Mouse (Mus musculus) left cerebral cortex, adult 2 months (tissue): Measurements from ENCODE around the gene Ptprd. TPM values are rescaled to one million over a fixed set of nuclear protein-coding genes. Genes with fewer than 3 reads are reported as not detected.
A peak's percentile ranks its signal among the peaks of the same experiment; 100 is the strongest.

Source experiments
- DNase-seq, 2 experiments: peaks; one replicate each; pipeline ENCODE4 v3.0.0; 2021 to 2022; ENCODE audit warnings: low spot score in 2 of 2, mixed read lengths in 1 of 2; ENCODE audit errors: extremely low spot score in 1 of 2
- H3K27ac ChIP-seq: fragments of 200-600 bp; 2 replicates; pipeline ENCODE4 v1.8.1; 2022
- H3K4me3 ChIP-seq: fragments of 200-600 bp; 2 replicates; pipeline ENCODE4 v1.8.1; 2022
- CTCF ChIP-seq: fragments of 200-600 bp; IDR thresholded peaks from 2 replicates; pipeline ENCODE4 v1.8.1; 2022; ENCODE audit warnings: antibody characterized with exemption, mild to moderate bottlenecking, moderate library complexity
- intact Hi-C: fragments of 180-260 bp; cut with DNase I; formaldehyde crosslinking; loops from one replicate; pipeline ENCODE4 v1.15.1; 2025
- total RNA-seq, 2 experiments: library from RNA; stranded (reverse); gene quantifications; 2 replicates each; pipeline ENCODE4 v1.2.3; 2021

Ptprd gene
- total RNA-seq, 2 experiments from 2014 or later = 307 to 330 TPM

- Histone ChIP-seq H3K4me3 (no peak overlapping the region), H3K27ac (no peak overlapping the region)
- intact Hi-C loops = no loop called here
- DNase-seq = no peak
- TF ChIP-seq CTCF = no peak
Measured at GRCm38 (mm10) chr4:76386978-76387824, 1824.6 kb downstream of the Ptprd start.

GRCm38 (mm10) chr4:76385818-76386217 is 1825.9 kb downstream of the Ptprd start:
- TF ChIP-seq CTCF = no peak
- intact Hi-C loops = no loop called here
- peak in 1 of 2 experiments; percentile 20 for DNase-seq

GRCm38 (mm10) chr4:76380312-76380917 is 1831.3 kb downstream of the Ptprd start:
- Histone ChIP-seq H3K4me3 (no peak overlapping the region), H3K27ac (peak overlapping the region; percentile 51; the same call in 1 of the 2 replicates)
- DNase-seq = peak; percentile 20 to 32
- intact Hi-C loops = no loop called here
- TF ChIP-seq CTCF = no peak

More at GRCm38 (mm10) chr4:76385818-76386217, 1825.9 kb downstream of the Ptprd start:
- no peak overlapping the region for H3K4me3 ChIP-seq
- H3K27ac ChIP-seq = no peak overlapping the region

GRCm38 (mm10) chr4:76370041-76370880 is 1841.5 kb downstream of the Ptprd start:
- Histone ChIP-seq H3K27ac (peak overlapping the region; percentile 47; the same call in 1 of the 2 replicates), H3K4me3 (no peak overlapping the region)
- TF ChIP-seq CTCF = no peak
- peak in 1 of 2 experiments; percentile 22 for DNase-seq
- intact Hi-C loops = no loop called here

GRCm38 (mm10) chr4:76369101-76369500 is 1842.7 kb downstream of the Ptprd start:
- no peak overlapping the region for H3K4me3 ChIP-seq
- TF ChIP-seq CTCF = no peak
- intact Hi-C loops = loop anchor here (10.0 kb wide), 1 partner anchor 294 kb away; no protein-coding TSS in a partner anchor
- H3K27ac ChIP-seq = no peak overlapping the region
- DNase-seq = no peak

GRCm38 (mm10) chr4:76368291-76368690 is 1843.5 kb downstream of the Ptprd start:
- intact Hi-C loops = loop anchor here (10.0 kb wide), 1 partner anchor 293 kb away; no protein-coding TSS in a partner anchor
- Histone ChIP-seq H3K27ac (no peak overlapping the region), H3K4me3 (no peak overlapping the region)
- no peak for TF ChIP-seq CTCF
- no peak for DNase-seq

- TF ChIP-seq CTCF = no peak
- Histone ChIP-seq H3K27ac (no peak overlapping the region), H3K4me3 (no peak overlapping the region)
- intact Hi-C loops = loop anchor here (10.0 kb wide), 1 partner anchor 292 kb away; no protein-coding TSS in a partner anchor
- no peak for DNase-seq
Measured at GRCm38 (mm10) chr4:76367285-76367684, 1844.5 kb downstream of the Ptprd start.

- DNase-seq = no peak
- intact Hi-C loops = loop anchor here (10.0 kb wide), 1 partner anchor 291 kb away; no protein-coding TSS in a partner anchor
- H3K27ac ChIP-seq = peak overlapping the region; percentile 40
Measured at GRCm38 (mm10) chr4:76365871-76366270, 1845.9 kb downstream of the Ptprd start.

GRCm38 (mm10) chr4:76361546-76361945 is 1850.2 kb downstream of the Ptprd start:
- DNase-seq = no peak
- Histone ChIP-seq H3K27ac (no peak overlapping the region), H3K4me3 (no peak overlapping the region)
- intact Hi-C loops = loop anchor here (10.0 kb wide), 1 partner anchor 287 kb away; no protein-coding TSS in a partner anchor
- no peak for TF ChIP-seq CTCF

More at GRCm38 (mm10) chr4:76365871-76366270, 1845.9 kb downstream of the Ptprd start:
- TF ChIP-seq CTCF = no peak; the same call in 1 of the 2 replicates
- no peak overlapping the region for H3K4me3 ChIP-seq

GRCm38 (mm10) chr4:76354167-76354566 is 1857.6 kb downstream of the Ptprd start:
- DNase-seq = no peak
- H3K27ac ChIP-seq = no peak overlapping the region; the same call in 1 of the 2 replicates
- intact Hi-C loops = no loop called here
- no peak overlapping the region for H3K4me3 ChIP-seq
- no peak for TF ChIP-seq CTCF

GRCm38 (mm10) chr4:76352468-76352867 is 1859.3 kb downstream of the Ptprd start:
- no peak overlapping the region for H3K27ac ChIP-seq
- DNase-seq = no peak
- intact Hi-C loops = no loop called here
- no peak overlapping the region for H3K4me3 ChIP-seq
- no peak for TF ChIP-seq CTCF
